Mouse (Mus musculus): ENCODE data around the gene Mlx.

GRCm38 (mm10) chr11:101131187-101131586, 44.1 kb downstream of the Mlx start:
- TF ChIP-seq POLR2A (IDR thresholded peaks at IDR 0.05; ENCODE audit: low read depth, low read length) = no peak
- TF ChIP-seq NRF1 (IDR thresholded peaks at IDR 0.05; ENCODE audit: low read depth, low read length) = no peak
